Mouse (Mus musculus): ENCODE results near the gene Crebrf. TPM values are rescaled to one million over a fixed set of nuclear protein-coding genes. Genes with fewer than 3 reads are reported as not detected.

Gene Crebrf
- total and polyA plus RNA-seq, 3 experiments = 5.8 to 8.1 (median 6.8) TPM

GRCm38 (mm10) chr17:26795386-26795785 lies 79.9 kb downstream of the Crebrf start:
- H3K4me1 ChIP-seq (ENCODE audit: control insufficient read depth in 1 of 2, insufficient read depth in 2 of 2) = peaks cover 35 to 58% of the 10 kb centered on the region in 2 experiments
- no peak overlapping the region for H3K4me3 ChIP-seq (replicated peaks in 1 of 3; ENCODE audit: low read depth in 2 of 3, low read length in 2 of 3, poor library complexity in 1 of 3)
- H3K27me3 ChIP-seq (replicated peaks) = no peaks in the 10 kb centered on the region
- no peak overlapping the region for H3K27ac ChIP-seq (ENCODE audit: insufficient read depth, low read depth)
- no peak for DNase-seq (ENCODE audit: extremely low read depth)
- H3K79me2 ChIP-seq (replicated peaks; ENCODE audit: control insufficient read depth, extremely low read depth, insufficient read depth, poor library complexity, severe bottlenecking) = no peaks in the 10 kb centered on the region
- TF ChIP-seq TCF12 (IDR thresholded peaks at IDR 0.05; ENCODE audit: low read depth, low read length) = no peak
- TF ChIP-seq GABPA (IDR thresholded peaks at IDR 0.05; ENCODE audit: insufficient replicate concordance, low read depth, low read length) = no peak
- no peak for TF ChIP-seq IRF4 (IDR thresholded peaks at IDR 0.05; ENCODE audit: low read depth, low read length)
- no peak for TF ChIP-seq TBP (conservative IDR thresholded peaks at IDR 0.05; ENCODE audit: low read depth, low read length)
- no peak for TF ChIP-seq UBTF (IDR thresholded peaks at IDR 0.05; ENCODE audit: low read depth, low read length)
- TF ChIP-seq MAZ (IDR thresholded peaks at IDR 0.05; ENCODE audit: low read depth, low read length) = no peak
- no peak for TF ChIP-seq BHLHE40 (IDR thresholded peaks at IDR 0.05; ENCODE audit: low read depth, low read length)
- no peak for TF ChIP-seq MAFK (IDR thresholded peaks at IDR 0.05; ENCODE audit: insufficient replicate concordance, low read length)
- TF ChIP-seq ZMIZ1 (IDR thresholded peaks at IDR 0.05; ENCODE audit: low read depth, low read length) = no peak
- no peak for TF ChIP-seq KAT2A (IDR thresholded peaks at IDR 0.05; ENCODE audit: insufficient replicate concordance, low read length)
- TF ChIP-seq ELF1 (IDR thresholded peaks at IDR 0.05; ENCODE audit: low read depth, low read length) = no peak
- TF ChIP-seq JUND (conservative IDR thresholded peaks at IDR 0.05; ENCODE audit: low read depth, low read length) = no peak
- TF ChIP-seq MAX (IDR thresholded peaks at IDR 0.05; ENCODE audit: low read length) = no peak
- TF ChIP-seq POLR2A (IDR thresholded peaks at IDR 0.05; ENCODE audit: low read depth, low read length) = no peak
- H3K36me3 ChIP-seq (replicated peaks in 1 of 2; ENCODE audit: control insufficient read depth in 1 of 2, insufficient read depth in 1 of 2, low read length in 1 of 2) = peaks cover 22 to 27% of the 10 kb centered on the region in 2 experiments
- dilution Hi-C loops (cut with MboI; ENCODE audit: extremely low pct_ligation_motif_present, extremely low pct_unique_long_range_greater_than_20kb, low sequenced_read_pairs) = no loop called here
- no peak overlapping the region for H3K4me2 ChIP-seq (ENCODE audit: insufficient read depth, low read depth, poor library complexity, severe bottlenecking)
- in situ Hi-C loops (cut with MboI; ENCODE audit: low pct_ligation_motif_present, low pct_unique_long_range_greater_than_20kb, low sequenced_read_pairs) = no loop called here
- H3K9me3 ChIP-seq (replicated peaks; ENCODE audit: low read length) = no peaks in the 10 kb centered on the region
- no peak overlapping the region for H3K9ac ChIP-seq (ENCODE audit: insufficient read depth, low read depth)

DNA sequence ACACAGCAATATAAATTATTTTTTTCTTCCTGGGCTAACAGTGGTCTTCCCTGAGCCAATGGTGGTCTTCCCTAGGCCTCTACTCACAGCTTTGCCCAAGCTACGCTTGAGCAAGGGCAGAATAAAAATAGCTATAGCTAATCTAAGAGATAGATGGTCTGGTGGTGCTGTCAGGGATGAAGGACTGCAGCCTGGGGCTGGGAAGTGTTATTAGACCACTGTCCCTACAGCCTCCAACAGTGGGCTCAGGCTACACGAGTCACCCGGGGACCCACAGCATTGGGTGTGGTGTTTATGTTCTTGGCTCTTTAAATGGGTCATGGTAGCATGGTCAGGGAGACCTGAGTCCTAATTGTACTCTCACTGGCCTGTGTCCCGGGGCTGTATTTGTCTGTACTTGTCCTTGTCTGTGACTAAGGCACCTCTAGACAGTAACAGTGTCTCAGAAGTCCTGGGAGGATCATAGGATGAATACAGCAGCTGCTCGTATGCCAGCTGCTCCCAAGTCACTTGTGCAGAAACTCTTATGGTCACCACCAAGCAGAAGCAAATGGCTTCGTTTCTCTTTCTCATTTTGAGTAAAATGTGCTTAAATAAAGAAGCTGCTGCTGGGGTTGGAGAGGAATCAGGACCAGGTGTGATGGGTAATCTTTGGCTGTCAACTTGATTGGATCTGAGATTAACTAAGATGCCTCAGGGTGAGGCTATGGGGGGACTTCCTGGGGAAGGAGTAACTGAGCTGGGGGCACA lies 82.1 kb downstream of the Crebrf start:
- dilution Hi-C loops (cut with MboI; ENCODE audit: extremely low pct_ligation_motif_present, extremely low pct_unique_long_range_greater_than_20kb, low sequenced_read_pairs) (no loop called here), in situ Hi-C loops (cut with MboI; ENCODE audit: low pct_ligation_motif_present, low pct_unique_long_range_greater_than_20kb, low sequenced_read_pairs) (no loop called here)
- H3K27ac ChIP-seq (ENCODE audit: insufficient read depth, low read depth) = no peak overlapping the region
- no peaks in the 10 kb centered on the region for H3K79me2 ChIP-seq (replicated peaks; ENCODE audit: control insufficient read depth, extremely low read depth, insufficient read depth, poor library complexity, severe bottlenecking)
- peaks cover 22 to 36% of the 10 kb centered on the region in 2 experiments for H3K4me1 ChIP-seq (ENCODE audit: control insufficient read depth in 1 of 2, insufficient read depth in 2 of 2)
- H3K9ac ChIP-seq (ENCODE audit: insufficient read depth, low read depth) = no peak overlapping the region
- no peaks in the 10 kb centered on the region for H3K9me3 ChIP-seq (replicated peaks; ENCODE audit: low read length)
- no peak overlapping the region for H3K4me2 ChIP-seq (ENCODE audit: insufficient read depth, low read depth, poor library complexity, severe bottlenecking)
- H3K4me3 ChIP-seq (replicated peaks in 1 of 3; ENCODE audit: low read depth in 2 of 3, low read length in 2 of 3, poor library complexity in 1 of 3) = no peak overlapping the region
- DNase-seq (ENCODE audit: extremely low read depth) = no peak
- no peaks in the 10 kb centered on the region for H3K27me3 ChIP-seq (replicated peaks)
- peaks cover 6 to 10% of the 10 kb centered on the region in 2 experiments for H3K36me3 ChIP-seq (replicated peaks in 1 of 2; ENCODE audit: control insufficient read depth in 1 of 2, insufficient read depth in 1 of 2, low read length in 1 of 2)
- TF ChIP-seq HCFC1 (IDR thresholded peaks at IDR 0.05; ENCODE audit: low read depth, low read length) (no peak), SMC3 (IDR thresholded peaks at IDR 0.05; ENCODE audit: low read depth, low read length) (no peak), JUND (conservative IDR thresholded peaks at IDR 0.05; ENCODE audit: low read depth, low read length) (0 out of 2 replicates have a peak, but pooled peaks have one; percentile 57), MAFK (IDR thresholded peaks at IDR 0.05; ENCODE audit: insufficient replicate concordance, low read length) (no peak), JUN (IDR thresholded peaks at IDR 0.05; ENCODE audit: insufficient read depth, low read depth, low read length) (no peak; the same call in 1 of the 2 replicates), IRF4 (IDR thresholded peaks at IDR 0.05; ENCODE audit: low read depth, low read length) (peak; percentile 82), E2F4 (IDR thresholded peaks at IDR 0.05; ENCODE audit: insufficient replicate concordance, low read depth, low read length) (no peak), CHD2 (IDR thresholded peaks at IDR 0.05; ENCODE audit: low read length) (0 out of 2 replicates have a peak, but pooled peaks have one; percentile 21), RCOR1 (conservative IDR thresholded peaks at IDR 0.05; ENCODE audit: low read depth, low read length) (no peak), CHD1 (IDR thresholded peaks at IDR 0.05; ENCODE audit: low read depth, low read length) (no peak), USF2 (conservative IDR thresholded peaks at IDR 0.05; ENCODE audit: low read depth, low read length) (no peak), ZNF384 (IDR thresholded peaks at IDR 0.05; ENCODE audit: low read depth, low read length) (no peak), EP300 (IDR thresholded peaks at IDR 0.05; ENCODE audit: low read length) (peak; percentile 80), TBP (conservative IDR thresholded peaks at IDR 0.05; ENCODE audit: low read depth, low read length) (no peak), USF1 (IDR thresholded peaks at IDR 0.05; ENCODE audit: low read depth, low read length) (no peak), BHLHE40 (IDR thresholded peaks at IDR 0.05; ENCODE audit: low read depth, low read length) (peak; percentile 50), NELFE (IDR thresholded peaks at IDR 0.05; ENCODE audit: low read depth, low read length) (no peak), POLR2A (IDR thresholded peaks at IDR 0.05; ENCODE audit: low read depth, low read length) (no peak), MAZ (IDR thresholded peaks at IDR 0.05; ENCODE audit: low read depth, low read length) (no peak), ZKSCAN1 (IDR thresholded peaks at IDR 0.05; ENCODE audit: borderline replicate concordance, low read depth, low read length) (no peak), ETS1 (conservative IDR thresholded peaks at IDR 0.05; ENCODE audit: low read depth, low read length) (0 out of 2 replicates have a peak, but pooled peaks have one; percentile 24), NRF1 (IDR thresholded peaks at IDR 0.05; ENCODE audit: low read depth, low read length) (no peak), TCF12 (IDR thresholded peaks at IDR 0.05; ENCODE audit: low read depth, low read length) (peak; percentile 62; the same call in 1 of the 2 replicates)

Data from CH12.LX (cell line).